Mouse (Mus musculus) cerebellum, postnatal 36 days (tissue): Measurements from ENCODE around the gene Gm13090.

Experiments
- DNase-seq, 2 experiments: peaks; one replicate each; pipeline ENCODE4 v3.0.0; 2021 to 2022; ENCODE audit warnings: mixed read lengths in 2 of 2

Gm13090 gene

GRCm38 (mm10) chr4:151089270-151089669 lies at the start of gene Gm13090:
Gm13090 (plus strand) TSS chr4:151089570.
- no peak for DNase-seq

- DNase-seq, result no peak
Measured at GRCm38 (mm10) chr4:151041506-151041905, 47.9 kb upstream of the Gm13090 start.

- peak; percentile 41 to 53 for DNase-seq
Measured at GRCm38 (mm10) chr4:151043281-151043680, 46.1 kb upstream of the Gm13090 start.

GRCm38 (mm10) chr4:151044037-151044943 lies 45.1 kb upstream of the Gm13090 start, which contains the start of gene Per3:
Per3 (minus strand) TSS chr4:151044665.
- DNase-seq, result peak; percentile 99

GRCm38 (mm10) chr4:151044944-151045570 lies 44.3 kb upstream of the Gm13090 start:
- peak in 1 of 2 experiments; percentile 25 for DNase-seq

GRCm38 (mm10) chr4:151046524-151046923 lies 42.8 kb upstream of the Gm13090 start:
- DNase-seq, result no peak

- DNase-seq, result no peak
Measured at GRCm38 (mm10) chr4:151051162-151051561, 38.2 kb upstream of the Gm13090 start.

GRCm38 (mm10) chr4:151057347-151058321 lies 31.7 kb upstream of the Gm13090 start, which contains the start of gene Vamp3:
Vamp3 (minus strand) TSS chr4:151057963.
- DNase-seq, result peak; percentile 99 to 100

- DNase-seq, result no peak
Measured at GRCm38 (mm10) chr4:151058634-151059033, 30.7 kb upstream of the Gm13090 start.

- no peak for DNase-seq
Measured at GRCm38 (mm10) chr4:151059566-151059965, 29.8 kb upstream of the Gm13090 start.

GRCm38 (mm10) chr4:151068751-151069150 lies 20.6 kb upstream of the Gm13090 start:
- DNase-seq, result no peak

- no peak for DNase-seq
Measured at GRCm38 (mm10) chr4:151070962-151071361, 18.4 kb upstream of the Gm13090 start.

- DNase-seq, result peak; percentile 80 to 91
Measured at GRCm38 (mm10) chr4:151073108-151073744, 16.1 kb upstream of the Gm13090 start.

GRCm38 (mm10) chr4:151074817-151075216 lies 14.6 kb upstream of the Gm13090 start:
- DNase-seq, result no peak

GRCm38 (mm10) chr4:151081355-151081754 lies 8.0 kb upstream of the Gm13090 start:
- no peak for DNase-seq

- no peak for DNase-seq
Measured at GRCm38 (mm10) chr4:151081977-151082376, 7.4 kb upstream of the Gm13090 start.

- no peak for DNase-seq
Measured at GRCm38 (mm10) chr4:151083027-151083426, 6.3 kb upstream of the Gm13090 start.

- DNase-seq, result no peak
Measured at GRCm38 (mm10) chr4:151087358-151087757, 2.0 kb upstream of the Gm13090 start.

- DNase-seq, result peak; percentile 79 to 81
Measured at GRCm38 (mm10) chr4:151088819-151089218, 551 bp upstream of the Gm13090 start.

- DNase-seq, result peak; percentile 43 to 69
Measured at GRCm38 (mm10) chr4:151095207-151095606, 5.8 kb downstream of the Gm13090 start.

GRCm38 (mm10) chr4:151096334-151097103 lies 7.1 kb downstream of the Gm13090 start:
- no peak for DNase-seq
